Mouse (Mus musculus) E14TG2a.4 (cell line): ENCODE results near the gene Ablim1.

Source experiments
- CTCF ChIP-seq: conservative IDR thresholded peaks from 2 replicates; pipeline ENCODE4 v1.5.1; 2014; ENCODE audit warnings: low read length
- NANOG ChIP-seq: IDR thresholded peaks from 2 replicates; pipeline ENCODE4 v1.6.1; 2014; ENCODE audit warnings: borderline replicate concordance, low read length, mixed read lengths
- POU5F1 ChIP-seq: IDR thresholded peaks from 2 replicates; pipeline ENCODE4 v1.6.1; 2014; ENCODE audit warnings: low read length, borderline replicate concordance

DNA sequence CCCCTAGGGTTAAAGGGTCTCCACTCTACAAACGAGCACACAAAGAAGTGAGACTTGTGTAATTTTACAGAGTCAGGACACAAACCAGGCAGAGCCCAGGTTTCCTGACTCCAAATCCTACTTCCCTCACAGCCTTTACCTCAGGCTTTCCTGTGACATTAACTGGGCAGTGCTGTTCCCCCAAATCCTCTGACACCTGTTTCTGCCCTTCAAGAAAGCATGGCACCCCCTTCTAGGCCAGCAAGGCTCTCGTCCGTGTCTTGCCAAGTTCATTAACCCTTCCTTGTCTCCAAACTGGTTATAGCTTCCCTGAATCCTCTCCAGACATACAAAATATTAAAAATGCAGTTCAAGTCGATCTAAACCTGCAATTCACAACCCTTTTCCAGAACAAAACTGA lies 304.7 kb downstream of the Ablim1 start:
- no peak for TF ChIP-seq CTCF
- no peak for TF ChIP-seq NANOG
- no peak for TF ChIP-seq POU5F1
